Mouse (Mus musculus) CH12.LX (cell line): ENCODE measurements at regions not wholly inside any gene's neighbourhood (a gene's known extent, or its start where the extent isn't known, plus 50 kb on each side); places are given as distances from the start of the nearest gene placed in this dataset.

Source experiments
- CTCF ChIP-seq, 2 experiments: IDR thresholded peaks in 1 of 2; conservative IDR thresholded peaks in 1 of 2; 2 replicates each; pipeline ENCODE4 v1.5.1; 2011 to 2012; ENCODE audit warnings: low read depth in 2 of 2, low read length in 2 of 2, improper control_type of control experiment in 1 of 2, inconsistent platforms in 1 of 2, mild to moderate bottlenecking in 1 of 2, moderate library complexity in 1 of 2
- ELF1 ChIP-seq: IDR thresholded peaks from 2 replicates; pipeline ENCODE4 v1.6.1; 2014; ENCODE audit warnings: low read depth, mild to moderate bottlenecking, inconsistent platforms, low read length, improper control_type of control experiment
- IRF4 ChIP-seq: IDR thresholded peaks from 2 replicates; pipeline ENCODE4 v1.6.1; 2014; ENCODE audit warnings: low read depth, mild to moderate bottlenecking, inconsistent platforms, low read length, improper control_type of control experiment
- JUN ChIP-seq: IDR thresholded peaks from 2 replicates; pipeline ENCODE4 v1.6.1; 2011; ENCODE audit warnings: low read depth, mild to moderate bottlenecking, low read length, improper control_type of control experiment, moderate library complexity; ENCODE audit not compliant: insufficient read depth
- KAT2A ChIP-seq: IDR thresholded peaks from 2 replicates; pipeline ENCODE4 v1.6.1; 2012; ENCODE audit warnings: low read length, improper control_type of control experiment, inconsistent platforms; ENCODE audit not compliant: insufficient replicate concordance
- NRF1 ChIP-seq: IDR thresholded peaks from 2 replicates; pipeline ENCODE4 v1.6.1; 2014; ENCODE audit warnings: low read depth, mild to moderate bottlenecking, inconsistent platforms, low read length, improper control_type of control experiment, moderate library complexity
- POLR2A ChIP-seq: IDR thresholded peaks from 2 replicates; pipeline ENCODE4 v1.6.1; 2011; ENCODE audit warnings: low read depth, mild to moderate bottlenecking, improper control_type of control experiment, low read length
- UBTF ChIP-seq: IDR thresholded peaks from 2 replicates; pipeline ENCODE4 v1.6.1; 2012; ENCODE audit warnings: low read depth, mild to moderate bottlenecking, inconsistent platforms, low read length, improper control_type of control experiment, moderate library complexity
- USF2 ChIP-seq: conservative IDR thresholded peaks from 2 replicates; pipeline ENCODE4 v1.6.1; 2011; ENCODE audit warnings: low read depth, low read length, improper control_type of control experiment
- ZMIZ1 ChIP-seq: IDR thresholded peaks from 2 replicates; pipeline ENCODE4 v1.6.1; 2012; ENCODE audit warnings: low read depth, mild to moderate bottlenecking, inconsistent platforms, low read length, improper control_type of control experiment

GRCm38 (mm10) chr1:193457908-193458307, 87.8 kb upstream of the Camk1g start:
- TF ChIP-seq ELF1 = no peak
- no peak for TF ChIP-seq IRF4
- no peak for TF ChIP-seq POLR2A
- no peak for TF ChIP-seq CTCF (conservative IDR thresholded peaks at IDR 0.05 in 1 of 2, IDR thresholded peaks at IDR 0.05 in 1 of 2; ENCODE audit: low read depth in 2 of 2, low read length in 2 of 2)
- no peak for TF ChIP-seq NRF1
- no peak for TF ChIP-seq KAT2A
- no peak for TF ChIP-seq USF2
- TF ChIP-seq JUN = no peak
- no peak for TF ChIP-seq UBTF
- TF ChIP-seq ZMIZ1 = no peak
